Mouse (Mus musculus) lung, postnatal 0 days (tissue): ENCODE data around the gene Sdr42e1.

Experiments
- CTCF ChIP-seq: IDR thresholded peaks from 2 replicates; pipeline ENCODE4 v1.5.1; 2016; ENCODE audit warnings: antibody characterized with exemption, mild to moderate bottlenecking
- EP300 ChIP-seq: IDR thresholded peaks from 2 replicates; pipeline ENCODE4 v1.6.1; 2016; ENCODE audit warnings: antibody characterized with exemption, mild to moderate bottlenecking, control low read depth

DNA sequence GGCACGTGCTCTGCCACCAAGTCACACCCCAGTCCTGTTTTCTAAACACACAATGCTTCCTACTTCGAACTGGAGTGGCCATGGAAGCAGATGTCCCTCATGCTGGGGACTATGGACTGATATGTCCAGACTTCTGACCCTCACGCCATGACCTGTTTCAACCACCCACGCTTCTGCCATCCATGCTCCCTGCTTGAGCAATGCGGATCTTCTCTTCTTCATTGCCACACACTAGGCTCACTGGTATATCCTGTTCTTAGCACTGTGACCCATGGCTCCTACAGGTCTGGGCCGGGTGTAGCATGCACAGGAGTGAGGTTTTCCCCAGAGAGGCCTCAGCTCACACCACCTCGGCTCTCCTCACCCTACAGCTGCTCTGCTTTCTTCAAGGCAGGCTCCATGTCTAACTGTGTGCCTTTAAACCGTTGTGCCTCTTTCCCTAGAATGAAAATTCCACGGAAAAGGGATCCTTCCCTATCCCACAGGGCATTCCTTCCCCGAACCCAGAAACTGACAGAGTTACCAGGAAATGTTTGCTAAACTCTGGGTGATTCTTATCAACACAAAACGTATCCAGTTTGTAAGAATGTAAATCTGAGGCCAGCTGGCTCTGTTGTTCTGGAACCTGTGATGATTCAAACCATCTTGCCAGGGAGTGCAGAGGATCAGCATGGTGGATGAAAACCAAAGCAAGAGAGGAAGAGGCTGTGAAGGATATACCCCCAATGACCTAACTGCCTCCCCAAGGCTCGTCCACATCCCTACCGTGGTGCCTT lies 6.0 kb downstream of the Sdr42e1 start:
- TF ChIP-seq CTCF: no peak
- no peak for TF ChIP-seq EP300
